Mouse (Mus musculus): ENCODE results near the gene Cand2.

Gene Cand2

GRCm38 (mm10) chr6:115746326-115746725, 28.0 kb upstream of the Cand2 start:
- Histone ChIP-seq H3K36me3 (ENCODE audit: insufficient read depth, low read length) (no peaks in the 10 kb centered on the region), H3K9me3 (ENCODE audit: low read length) (no peaks in the 10 kb centered on the region), H3K27me3 (ENCODE audit: insufficient read depth, low read length) (peaks cover 5% of the 10 kb centered on the region; the same call in 1 of the 2 replicates), H3K4me3 (replicated peaks; ENCODE audit: low read length) (no peak overlapping the region), H3K4me1 (replicated peaks; ENCODE audit: low read depth, low read length) (peaks cover 32% of the 10 kb centered on the region)
- TF ChIP-seq CTCF (conservative IDR thresholded peaks at IDR 0.05; ENCODE audit: low read length) (no peak), NANOG (IDR thresholded peaks at IDR 0.05; ENCODE audit: borderline replicate concordance, low read length) (no peak), POU5F1 (IDR thresholded peaks at IDR 0.05; ENCODE audit: borderline replicate concordance, low read length) (no peak)

- H3K27me3 ChIP-seq (ENCODE audit: insufficient read depth, low read length) = no peaks in the 10 kb centered on the region
- H3K4me1 ChIP-seq (replicated peaks; ENCODE audit: low read depth, low read length) = peaks cover 31% of the 10 kb centered on the region
- H3K9me3 ChIP-seq (ENCODE audit: low read length) = no peaks in the 10 kb centered on the region
- H3K36me3 ChIP-seq (ENCODE audit: insufficient read depth, low read length) = no peaks in the 10 kb centered on the region
- TF ChIP-seq NANOG (IDR thresholded peaks at IDR 0.05; ENCODE audit: borderline replicate concordance, low read length) = no peak
- TF ChIP-seq CTCF (conservative IDR thresholded peaks at IDR 0.05; ENCODE audit: low read length) = no peak
- no peak for TF ChIP-seq POU5F1 (IDR thresholded peaks at IDR 0.05; ENCODE audit: borderline replicate concordance, low read length)
- no peak overlapping the region for H3K4me3 ChIP-seq (replicated peaks; ENCODE audit: low read length)
Measured at GRCm38 (mm10) chr6:115755536-115755935, 18.8 kb upstream of the Cand2 start.

GRCm38 (mm10) chr6:115758981-115759435, 15.3 kb upstream of the Cand2 start:
- Histone ChIP-seq H3K4me1 (replicated peaks; ENCODE audit: low read depth, low read length) (peaks cover 61% of the 10 kb centered on the region), H3K4me3 (replicated peaks; ENCODE audit: low read length) (peak overlapping the region; percentile 29; the same call in 1 of the 2 replicates), H3K27me3 (ENCODE audit: insufficient read depth, low read length) (no peaks in the 10 kb centered on the region), H3K9me3 (ENCODE audit: low read length) (no peaks in the 10 kb centered on the region), H3K36me3 (ENCODE audit: insufficient read depth, low read length) (no peaks in the 10 kb centered on the region)
- TF ChIP-seq POU5F1 (IDR thresholded peaks at IDR 0.05; ENCODE audit: borderline replicate concordance, low read length) (no peak), CTCF (conservative IDR thresholded peaks at IDR 0.05; ENCODE audit: low read length) (no peak), NANOG (IDR thresholded peaks at IDR 0.05; ENCODE audit: borderline replicate concordance, low read length) (no peak)

GRCm38 (mm10) chr6:115759461-115759860, 14.9 kb upstream of the Cand2 start:
- Histone ChIP-seq H3K4me1 (replicated peaks; ENCODE audit: low read depth, low read length) (peaks cover 66% of the 10 kb centered on the region), H3K27me3 (ENCODE audit: insufficient read depth, low read length) (no peaks in the 10 kb centered on the region), H3K36me3 (ENCODE audit: insufficient read depth, low read length) (no peaks in the 10 kb centered on the region), H3K9me3 (ENCODE audit: low read length) (no peaks in the 10 kb centered on the region), H3K4me3 (replicated peaks; ENCODE audit: low read length) (peak overlapping the region; percentile 29; the same call in 1 of the 2 replicates)
- TF ChIP-seq POU5F1 (IDR thresholded peaks at IDR 0.05; ENCODE audit: borderline replicate concordance, low read length) (no peak), CTCF (conservative IDR thresholded peaks at IDR 0.05; ENCODE audit: low read length) (no peak)

GRCm38 (mm10) chr6:115760137-115760536, 14.2 kb upstream of the Cand2 start:
- no peaks in the 10 kb centered on the region for H3K9me3 ChIP-seq (ENCODE audit: low read length)

GRCm38 (mm10) chr6:115760982-115761381, 13.4 kb upstream of the Cand2 start:
- Histone ChIP-seq H3K9me3 (ENCODE audit: low read length) (no peaks in the 10 kb centered on the region), H3K36me3 (ENCODE audit: insufficient read depth, low read length) (no peaks in the 10 kb centered on the region), H3K27me3 (ENCODE audit: insufficient read depth, low read length) (no peaks in the 10 kb centered on the region), H3K4me1 (replicated peaks; ENCODE audit: low read depth, low read length) (peaks cover 80% of the 10 kb centered on the region), H3K4me3 (replicated peaks; ENCODE audit: low read length) (no peak overlapping the region; the same call in 1 of the 2 replicates)
- TF ChIP-seq CTCF (conservative IDR thresholded peaks at IDR 0.05; ENCODE audit: low read length) = no peak
- no peak for TF ChIP-seq POU5F1 (IDR thresholded peaks at IDR 0.05; ENCODE audit: borderline replicate concordance, low read length)
- no peak for TF ChIP-seq NANOG (IDR thresholded peaks at IDR 0.05; ENCODE audit: borderline replicate concordance, low read length)

More at GRCm38 (mm10) chr6:115760137-115760536, 14.2 kb upstream of the Cand2 start:
- peaks cover 73% of the 10 kb centered on the region for H3K4me1 ChIP-seq (replicated peaks; ENCODE audit: low read depth, low read length)
- no peak overlapping the region for H3K4me3 ChIP-seq (replicated peaks; ENCODE audit: low read length)
- TF ChIP-seq CTCF (conservative IDR thresholded peaks at IDR 0.05; ENCODE audit: low read length) (no peak), POU5F1 (IDR thresholded peaks at IDR 0.05; ENCODE audit: borderline replicate concordance, low read length) (no peak), NANOG (IDR thresholded peaks at IDR 0.05; ENCODE audit: borderline replicate concordance, low read length) (no peak)
- no peaks in the 10 kb centered on the region for H3K36me3 ChIP-seq (ENCODE audit: insufficient read depth, low read length)
- H3K27me3 ChIP-seq (ENCODE audit: insufficient read depth, low read length) = no peaks in the 10 kb centered on the region

- no peaks in the 10 kb centered on the region for H3K9me3 ChIP-seq (ENCODE audit: low read length)
- no peaks in the 10 kb centered on the region for H3K27me3 ChIP-seq (ENCODE audit: insufficient read depth, low read length)
- TF ChIP-seq NANOG (IDR thresholded peaks at IDR 0.05; ENCODE audit: borderline replicate concordance, low read length) = no peak
- TF ChIP-seq CTCF (conservative IDR thresholded peaks at IDR 0.05; ENCODE audit: low read length) = no peak
- no peak for TF ChIP-seq POU5F1 (IDR thresholded peaks at IDR 0.05; ENCODE audit: borderline replicate concordance, low read length)
- H3K4me1 ChIP-seq (replicated peaks; ENCODE audit: low read depth, low read length) = peaks cover 86% of the 10 kb centered on the region
- no peaks in the 10 kb centered on the region for H3K36me3 ChIP-seq (ENCODE audit: insufficient read depth, low read length)
- peak within 1 kb of the TSS; percentile 53 for H3K4me3 ChIP-seq (replicated peaks; ENCODE audit: low read length)
Measured at GRCm38 (mm10) chr6:115761995-115762756, 12.2 kb upstream of the Cand2 start, which contains the start of gene Tmem40. TSS of gene Tmem40 (minus strand) at chr6:115762410.

GRCm38 (mm10) chr6:115764179-115764578, 10.2 kb upstream of the Cand2 start:
- TF ChIP-seq POU5F1 (IDR thresholded peaks at IDR 0.05; ENCODE audit: borderline replicate concordance, low read length) (no peak), CTCF (conservative IDR thresholded peaks at IDR 0.05; ENCODE audit: low read length) (no peak), NANOG (IDR thresholded peaks at IDR 0.05; ENCODE audit: borderline replicate concordance, low read length) (no peak)
- no peaks in the 10 kb centered on the region for H3K27me3 ChIP-seq (ENCODE audit: insufficient read depth, low read length)
- peak overlapping the region; percentile 49 for H3K4me3 ChIP-seq (replicated peaks; ENCODE audit: low read length)
- peaks cover 87% of the 10 kb centered on the region for H3K4me1 ChIP-seq (replicated peaks; ENCODE audit: low read depth, low read length)
- no peaks in the 10 kb centered on the region for H3K9me3 ChIP-seq (ENCODE audit: low read length)
- H3K36me3 ChIP-seq (ENCODE audit: insufficient read depth, low read length) = no peaks in the 10 kb centered on the region

All from E14TG2a.4 (cell line).